Mouse (Mus musculus) B cell, adult 2 months (primary cell): ENCODE results near the gene Nwd1.
A peak's percentile ranks its signal among the peaks of the same experiment; 100 is the strongest.

Experiments used
- DNase-seq, 2 experiments: peaks; one replicate each; pipeline ENCODE4 v3.0.0; 2022

Gene Nwd1

DNA sequence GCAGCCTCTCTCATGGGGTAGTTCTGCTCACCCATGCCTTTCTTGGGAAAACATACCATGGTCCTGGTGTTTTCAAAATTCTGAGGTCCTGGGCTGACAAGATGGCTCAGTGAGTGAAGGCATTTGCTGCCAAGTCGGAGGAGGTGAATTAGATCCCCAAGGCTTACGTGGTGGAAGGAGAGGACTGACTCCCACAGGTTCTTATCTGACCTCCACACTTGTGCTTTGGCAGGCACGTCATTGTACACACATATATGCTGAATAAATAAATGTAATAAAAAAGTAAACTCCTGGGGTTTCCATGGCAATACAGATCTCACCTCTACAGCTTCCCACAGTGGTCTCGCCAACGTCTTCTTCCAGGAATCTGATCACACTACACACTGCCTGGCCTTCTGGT is 70.1 kb downstream of the Nwd1 start:
- no peak for DNase-seq

DNA sequence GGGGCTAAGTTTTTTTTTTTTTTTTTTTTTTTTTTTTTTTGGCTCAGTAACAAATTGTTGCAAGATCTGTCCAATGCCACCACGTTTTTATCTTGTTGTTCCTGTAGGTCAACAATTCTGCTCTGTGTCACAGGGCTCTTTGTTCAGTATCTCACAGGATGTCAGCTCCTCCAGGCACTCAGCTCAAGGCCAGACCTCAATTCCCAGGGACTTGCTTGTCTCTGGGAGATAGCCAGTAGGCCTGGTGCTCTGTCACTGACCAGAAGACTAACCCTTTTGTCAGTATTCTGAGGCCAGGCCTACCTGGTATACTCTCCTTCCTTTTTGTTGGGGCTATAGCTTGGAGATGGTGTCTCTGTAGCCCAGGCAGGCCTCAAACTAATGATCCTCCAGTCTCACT is 74.0 kb downstream of the Nwd1 start:
- no peak for DNase-seq

DNA sequence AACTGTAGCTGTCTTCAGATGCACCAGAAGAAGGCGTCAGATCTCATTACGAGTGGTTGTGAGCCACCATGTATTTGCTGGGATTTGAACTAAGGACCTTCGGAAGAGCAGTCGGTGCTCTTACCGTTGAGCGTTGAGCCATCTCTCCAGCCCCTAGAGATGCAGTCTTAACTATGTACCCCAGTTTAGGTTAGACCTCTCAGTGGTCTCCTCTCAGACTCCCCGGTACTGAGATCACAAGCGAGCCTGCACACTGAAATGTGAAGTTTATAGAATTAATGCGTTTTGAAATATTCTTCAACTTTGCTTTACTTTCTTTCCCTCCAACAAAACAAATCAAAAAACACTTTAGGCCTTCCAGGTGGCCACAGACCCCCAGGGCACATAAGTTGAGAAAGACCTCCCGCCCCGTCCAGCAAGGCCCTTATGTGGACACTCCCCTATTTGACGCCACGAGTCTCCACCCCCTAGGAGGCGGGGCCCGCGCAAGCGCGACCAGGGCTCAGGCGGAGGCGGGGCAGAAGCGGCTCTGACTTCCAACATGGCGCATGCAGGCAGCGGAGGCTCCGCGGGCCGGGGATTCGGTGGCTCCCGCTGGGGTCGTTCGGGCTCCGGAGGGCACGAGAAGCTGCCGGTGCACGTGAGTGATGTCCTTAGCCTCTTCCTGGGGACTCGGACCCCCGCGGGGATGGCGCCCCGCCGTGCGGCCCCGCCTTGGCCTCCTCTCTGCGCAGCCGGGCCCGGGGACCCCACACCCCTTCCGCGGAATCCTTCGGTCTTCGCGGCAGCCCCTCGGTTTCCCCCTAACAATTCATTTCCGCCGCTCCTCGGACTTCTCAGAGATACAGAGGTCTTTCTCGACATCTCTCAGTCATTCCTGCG is 76.5 kb downstream of the Nwd1 start, which contains the start of gene Sin3b:
Gene Sin3b, plus strand, starts transcription at position 517 of the 882 bp plus-strand sequence.
- DNase-seq, result peak; percentile 99

DNA sequence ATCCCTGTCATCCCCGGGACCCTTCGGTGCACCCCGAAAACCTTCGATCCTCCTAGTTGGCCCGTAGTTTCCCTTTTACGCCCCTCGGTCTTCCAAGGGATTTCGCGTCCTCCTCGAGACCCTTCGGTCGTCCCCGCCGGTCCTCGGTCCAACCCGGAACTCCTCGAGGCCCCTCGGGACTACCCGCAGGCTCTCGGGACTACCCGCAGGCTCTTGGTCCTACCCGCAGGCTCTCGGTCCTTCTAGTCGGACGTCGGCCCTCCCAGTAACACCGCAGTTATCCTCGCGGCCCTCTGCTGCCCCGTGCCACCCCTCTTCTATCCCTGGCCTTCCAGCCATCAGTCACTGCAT is 77.1 kb downstream of the Nwd1 start:
- DNase-seq, result no peak

DNA sequence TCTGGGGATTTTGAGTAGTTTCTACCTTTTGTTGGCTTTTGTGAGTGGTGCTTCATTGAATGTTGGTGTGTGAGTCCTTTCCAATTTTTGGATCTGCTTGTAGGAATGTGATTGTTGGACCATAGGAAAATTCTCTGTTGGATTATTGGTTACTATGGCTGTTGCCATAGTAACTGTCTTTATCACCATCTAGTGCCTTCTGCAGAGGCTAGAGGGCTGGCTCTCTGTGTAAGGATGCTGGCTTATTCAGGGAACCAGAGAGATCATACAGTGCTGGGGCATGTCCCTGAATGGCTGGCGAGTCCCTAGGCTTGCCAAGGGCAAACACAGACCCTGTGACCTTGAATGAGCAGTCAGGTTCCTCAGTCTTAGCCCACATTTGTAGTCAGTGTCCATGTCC is 82.1 kb downstream of the Nwd1 start:
- DNase-seq, result no peak

DNA sequence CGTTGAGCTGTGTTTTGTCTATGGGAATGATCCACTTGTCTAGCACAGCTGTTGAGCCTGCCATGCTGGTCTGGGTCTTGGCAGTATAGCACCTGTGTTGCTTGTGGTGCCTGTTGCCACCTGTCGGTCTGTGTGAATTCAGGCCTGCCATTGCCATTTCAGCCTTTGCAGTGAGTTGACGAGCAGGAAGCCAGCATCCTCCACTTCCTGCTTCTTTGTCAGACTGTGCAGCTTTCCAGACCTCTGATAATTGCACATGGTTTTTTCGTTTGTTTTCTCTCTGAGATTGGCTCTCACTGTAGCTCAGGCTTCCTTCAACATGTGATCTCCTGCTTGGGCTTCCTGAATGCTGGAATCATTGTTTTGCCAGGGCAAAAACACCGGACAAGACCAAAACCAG is 88.5 kb downstream of the Nwd1 start:
- DNase-seq, result no peak

DNA sequence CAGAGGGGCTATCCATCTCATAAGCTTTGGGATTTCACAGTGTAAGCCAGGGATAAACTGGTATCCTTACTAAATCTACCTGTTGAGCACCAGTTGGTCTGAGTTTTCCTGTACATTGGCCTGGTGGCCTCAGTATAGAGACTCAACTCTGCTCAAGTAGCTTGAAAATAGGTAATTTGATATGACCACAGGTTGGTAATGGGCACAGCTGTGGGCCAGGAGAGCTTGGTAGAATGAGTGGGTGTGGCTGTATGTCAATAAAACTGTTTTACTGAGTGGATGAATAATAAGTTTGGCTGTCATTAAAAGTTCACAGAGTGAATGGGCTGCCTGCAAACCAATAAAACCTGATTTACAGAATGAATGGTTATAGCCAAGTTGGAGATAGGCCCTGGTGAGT is 90.4 kb downstream of the Nwd1 start:
- no peak for DNase-seq

DNA sequence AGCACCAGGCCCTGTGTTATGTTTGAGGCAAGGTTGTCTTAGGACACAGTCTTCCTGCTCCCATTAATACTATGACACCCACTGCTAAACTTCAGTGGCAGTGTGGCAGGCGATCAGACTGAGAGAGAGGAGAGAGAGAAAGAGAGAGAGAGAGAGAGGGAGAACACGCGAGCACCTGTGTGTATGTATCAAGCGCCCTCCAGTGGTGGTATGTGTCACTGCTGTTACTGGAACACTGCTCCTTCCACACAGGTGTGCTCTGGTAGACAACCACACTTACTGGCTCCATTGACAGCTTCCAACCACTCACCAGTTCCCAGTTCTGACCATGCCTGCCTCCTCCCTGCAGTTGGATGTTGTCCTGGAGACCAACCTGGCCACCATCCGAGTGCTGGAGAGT is 99.5 kb downstream of the Nwd1 start:
- DNase-seq, result peak; percentile 57 to 58

DNA sequence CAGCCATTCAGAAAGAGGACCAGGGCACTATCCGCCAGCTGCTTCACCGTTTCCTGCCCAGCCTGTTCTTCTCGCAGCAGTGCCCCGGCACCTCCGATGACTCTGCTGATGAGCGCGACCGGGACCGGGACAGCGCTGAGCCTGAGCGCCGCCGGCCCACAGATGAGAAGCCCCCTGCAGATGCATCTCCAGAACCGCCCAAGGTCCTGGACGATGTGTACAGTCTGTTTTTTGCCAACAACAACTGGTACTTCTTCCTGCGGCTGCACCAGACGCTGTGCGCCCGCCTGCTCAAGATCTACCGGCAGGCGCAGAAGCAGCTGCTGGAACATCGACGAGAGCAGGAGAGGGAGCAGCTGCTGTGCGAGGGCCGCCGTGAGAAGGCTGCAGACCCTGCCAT is 103.3 kb downstream of the Nwd1 start:
- no peak for DNase-seq

DNA sequence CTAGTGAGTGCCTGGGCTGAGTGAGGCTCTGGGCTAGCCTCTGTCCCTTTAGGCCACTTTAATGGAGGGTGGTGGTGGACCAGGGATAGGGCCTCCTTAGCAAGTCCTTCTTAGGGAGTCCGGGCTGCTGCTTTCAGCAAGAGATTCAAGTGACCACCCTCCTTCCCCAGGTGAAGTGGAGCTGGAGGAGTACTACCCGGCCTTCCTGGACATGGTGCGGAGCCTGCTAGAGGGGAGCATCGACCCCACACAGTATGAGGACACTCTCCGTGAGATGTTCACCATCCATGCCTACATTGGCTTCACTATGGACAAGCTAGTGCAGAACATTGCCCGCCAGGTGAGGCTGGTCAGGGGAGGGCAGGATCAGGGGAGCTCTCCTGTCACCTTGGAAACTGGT is 103.8 kb downstream of the Nwd1 start:
- DNase-seq, result no peak

DNA sequence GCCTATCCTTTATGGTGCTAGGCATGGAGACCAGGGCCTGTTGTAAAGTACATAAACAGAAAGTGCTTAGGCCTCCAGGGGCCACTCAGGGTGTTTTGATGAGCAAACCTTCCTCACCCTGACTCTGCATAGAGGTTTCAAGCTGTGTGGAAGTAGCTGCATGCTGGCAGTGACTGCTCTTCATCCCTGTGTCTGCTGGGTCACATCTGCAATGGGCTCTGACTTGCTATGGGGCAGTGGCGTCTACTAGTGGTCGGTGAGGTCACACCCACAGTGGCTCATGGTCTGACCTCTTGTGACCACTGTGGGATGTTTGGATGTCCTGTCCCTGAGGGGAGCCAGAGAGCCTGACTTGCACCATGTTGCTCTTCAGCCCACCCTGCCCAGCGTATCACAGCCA is 104.6 kb downstream of the Nwd1 start:
- DNase-seq, result no peak

DNA sequence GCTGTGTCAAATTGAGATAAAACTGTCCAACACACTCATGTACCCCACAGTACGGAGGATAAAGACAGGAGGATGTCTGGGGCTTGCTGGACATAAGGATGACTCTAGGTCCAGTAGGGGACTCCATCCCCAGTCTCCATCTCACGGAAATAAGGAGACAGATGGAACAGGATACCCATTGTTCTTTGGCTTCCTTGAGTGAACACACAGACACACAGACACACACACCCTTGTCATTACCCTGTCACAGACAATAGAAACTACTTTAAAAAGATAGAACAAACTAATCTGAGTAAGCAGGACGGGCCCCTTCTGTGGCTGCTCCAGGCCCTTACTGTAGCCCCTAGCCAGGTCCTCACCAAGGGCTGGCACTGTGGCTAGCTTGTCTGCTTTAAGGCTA is 105.8 kb downstream of the Nwd1 start:
- no peak for DNase-seq

DNA sequence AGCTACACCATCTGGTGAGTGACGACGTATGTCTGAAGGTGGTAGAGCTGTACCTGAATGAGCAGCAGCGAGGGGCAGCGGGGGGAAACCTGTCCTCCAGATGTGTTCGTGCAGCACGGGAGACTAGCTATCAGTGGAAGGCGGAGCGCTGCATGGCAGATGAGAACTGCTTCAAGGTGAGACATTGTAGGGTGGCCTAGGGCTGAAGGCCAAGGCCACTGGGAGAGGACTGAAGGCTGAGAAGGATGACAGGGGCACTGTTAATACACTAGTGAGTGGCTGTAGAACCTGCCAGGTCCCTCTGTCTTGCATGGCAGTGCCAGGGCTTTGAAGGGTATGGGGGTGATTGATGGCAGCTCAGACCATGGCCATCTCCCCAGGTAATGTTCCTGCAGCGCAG is 106.7 kb downstream of the Nwd1 start:
- DNase-seq, result no peak

DNA sequence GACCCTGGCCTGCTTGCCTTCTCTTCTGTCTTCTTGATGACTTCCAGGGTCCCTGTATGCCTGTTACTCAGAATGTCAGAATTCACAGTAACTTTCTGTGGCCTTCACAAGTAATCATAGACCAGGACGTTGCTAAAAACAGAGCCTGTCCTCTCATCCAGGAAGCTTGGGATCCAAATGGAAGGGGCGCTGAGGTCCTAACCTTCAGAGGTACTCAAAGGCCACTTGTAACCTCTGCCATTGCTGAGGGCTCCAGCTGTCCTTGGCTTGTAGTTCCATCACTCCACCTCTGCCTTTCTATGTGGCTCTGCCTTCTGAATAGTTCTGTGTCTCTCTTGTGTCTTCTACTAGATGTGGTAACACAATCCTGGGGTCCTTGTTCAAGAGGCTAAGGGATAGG is 107.3 kb downstream of the Nwd1 start:
- DNase-seq, result no peak

DNA sequence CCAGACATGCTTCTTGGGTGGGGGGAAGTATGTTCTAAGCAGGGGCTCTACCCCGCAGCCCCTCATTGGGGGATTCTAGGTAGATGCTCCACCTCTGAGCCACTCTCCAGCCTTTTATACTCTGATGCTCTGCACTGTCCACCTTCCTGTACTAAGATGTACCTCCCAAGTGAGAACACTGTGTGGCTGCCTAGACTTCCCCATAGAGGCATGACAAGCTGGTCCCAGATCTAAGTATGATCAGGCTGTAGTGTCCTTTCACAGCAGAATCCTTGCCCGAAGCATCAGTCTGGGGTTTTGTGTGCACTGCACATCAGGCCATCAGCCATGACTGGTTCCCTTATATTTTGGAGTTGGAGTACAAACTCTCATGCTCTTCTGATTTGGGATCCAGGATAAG is 109.5 kb downstream of the Nwd1 start:
- DNase-seq, result no peak

DNA sequence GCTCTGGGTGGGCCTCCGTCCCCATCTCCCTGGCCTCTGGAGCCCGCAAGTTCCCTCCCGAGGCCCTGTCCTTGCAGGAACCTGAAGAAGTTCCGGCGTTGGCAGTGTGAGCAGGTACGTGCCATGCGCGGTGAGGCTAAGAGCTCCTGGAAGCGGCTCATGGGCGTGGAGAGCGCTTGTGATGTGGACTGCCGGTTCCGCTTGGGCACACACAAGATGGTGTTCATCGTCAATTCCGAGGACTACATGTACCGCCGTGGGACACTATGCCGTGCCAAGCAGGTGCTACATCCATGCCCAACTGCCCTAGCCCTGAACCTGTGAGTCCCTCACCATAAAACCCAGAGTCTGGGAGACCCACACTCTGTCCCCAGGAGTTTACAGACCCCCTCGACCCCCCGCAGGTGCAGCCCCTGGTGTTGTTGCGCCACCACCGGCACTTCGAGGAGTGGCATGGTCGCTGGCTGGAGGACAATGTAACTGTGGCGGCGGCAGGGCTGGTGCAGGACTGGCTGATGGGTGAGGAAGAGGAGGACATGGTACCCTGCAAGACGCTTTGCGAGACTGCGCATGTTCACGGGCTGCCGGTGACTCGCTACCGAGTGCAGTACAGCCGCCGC is 110.4 kb downstream of the Nwd1 start:
- DNase-seq, result no peak

DNA sequence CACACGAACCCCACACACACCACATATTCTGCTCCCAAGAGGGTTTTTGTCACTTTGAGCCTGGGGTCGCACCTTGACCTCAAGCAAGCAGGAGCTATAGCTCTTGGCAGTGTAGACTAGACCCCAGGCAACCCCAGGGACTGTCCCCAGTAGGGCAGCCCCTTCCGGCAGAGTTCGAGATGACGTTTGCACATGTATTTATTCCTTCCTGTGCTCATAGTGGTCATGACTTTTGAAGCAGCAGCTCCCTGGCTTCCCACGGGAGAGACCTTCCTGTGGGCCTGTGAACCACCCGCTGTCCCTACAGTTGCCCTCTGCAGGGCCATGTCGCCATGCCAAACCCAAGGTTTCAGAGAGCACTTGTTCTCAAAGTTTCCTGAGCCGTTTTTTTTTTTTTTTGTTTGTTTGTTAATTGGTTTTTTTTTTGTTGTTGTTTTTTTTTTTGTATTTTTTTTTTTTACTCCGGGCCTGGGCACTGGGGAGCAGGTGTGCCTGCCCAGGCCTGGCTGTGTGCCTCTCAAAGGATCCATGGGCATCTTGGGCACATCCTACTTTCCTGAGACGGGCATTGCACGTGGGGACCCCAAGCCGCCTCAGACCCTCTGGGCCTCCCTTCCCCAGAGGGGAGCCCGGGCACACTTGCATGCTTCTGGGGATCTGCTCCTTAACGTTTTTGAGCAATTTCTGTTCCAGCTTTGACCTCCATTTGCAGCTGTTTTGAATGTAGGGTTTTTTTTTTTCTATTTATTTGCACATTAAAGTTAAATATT is 111.1 kb downstream of the Nwd1 start:
- peak in 1 of 2 experiments; percentile 0 for DNase-seq

DNA sequence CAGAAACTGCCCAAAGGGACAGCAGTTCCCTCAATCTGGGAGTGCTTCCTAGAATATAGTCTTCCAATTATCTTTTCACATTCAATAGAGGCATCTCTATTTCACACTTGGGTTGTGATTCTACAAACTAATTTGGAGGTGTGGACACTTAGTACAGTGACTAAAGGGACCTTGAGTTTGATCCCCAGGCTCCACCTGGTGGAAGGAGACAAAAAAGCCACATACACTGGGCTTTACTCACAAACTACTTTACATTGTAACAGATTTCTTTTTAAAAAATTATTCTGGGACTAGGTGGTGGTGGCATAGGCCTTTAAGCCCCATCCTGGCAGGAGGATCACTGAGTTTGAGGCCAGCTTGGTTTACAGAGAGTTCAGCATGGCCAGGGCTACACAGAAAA is 111.8 kb downstream of the Nwd1 start:
- DNase-seq, result peak in 1 of 2 experiments; percentile 0

DNA sequence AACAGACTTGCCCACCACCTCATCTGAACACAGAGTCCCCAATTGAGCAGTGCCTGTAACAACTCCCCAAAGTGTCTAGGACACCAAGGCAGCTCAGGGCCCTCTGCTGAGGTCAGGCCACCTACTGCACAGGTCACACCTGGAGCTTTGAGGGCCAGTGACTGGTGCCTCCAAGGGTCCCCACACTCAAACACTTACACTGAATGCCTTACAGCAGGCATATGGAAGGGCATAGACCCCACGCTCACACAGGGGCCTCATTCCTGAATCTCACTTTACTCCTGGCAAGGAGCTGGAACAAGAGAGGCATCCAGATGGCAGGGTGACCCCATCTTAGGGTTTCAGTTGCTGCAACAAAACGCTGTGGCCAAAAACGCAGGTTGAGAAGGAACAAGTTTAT is 113.7 kb downstream of the Nwd1 start:
- peak in 1 of 2 experiments; percentile 0 for DNase-seq

DNA sequence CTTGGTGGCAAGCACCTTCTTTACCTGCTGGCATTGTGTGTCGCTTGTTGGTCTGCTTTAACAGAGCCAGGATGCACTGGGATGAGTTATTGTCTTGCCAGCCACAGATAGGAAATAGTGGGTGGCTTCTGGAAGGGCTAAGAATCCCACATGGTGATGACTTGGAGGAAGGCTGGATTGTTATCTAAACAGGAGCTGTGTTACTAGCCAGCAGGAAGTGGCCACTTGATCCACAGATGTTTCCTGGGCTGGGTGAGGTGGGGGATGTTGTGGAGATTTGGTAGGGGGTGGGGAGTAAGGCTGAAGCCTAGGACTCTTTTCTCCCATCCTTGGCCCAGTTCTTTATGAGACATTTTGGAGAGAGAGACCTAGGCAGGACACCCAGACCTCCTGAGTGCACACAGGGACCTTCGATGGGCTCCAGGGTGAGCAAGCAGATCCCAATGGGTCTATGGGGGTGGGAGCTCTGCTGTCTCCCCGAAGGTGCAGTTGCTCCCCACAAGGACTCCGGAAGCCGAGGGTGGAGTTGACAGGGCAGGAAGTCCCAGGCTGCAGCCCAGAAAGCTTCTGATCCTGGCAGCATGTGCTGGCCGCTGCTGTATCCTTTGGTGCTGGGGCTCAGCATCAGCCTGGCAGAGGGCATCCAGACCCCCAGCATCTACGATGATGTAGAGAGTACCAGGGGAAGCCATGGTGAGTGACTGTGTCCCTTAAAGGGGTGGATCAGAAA is 115.0 kb downstream of the Nwd1 start, which contains the start of gene F2rl3:
Gene F2rl3, plus strand, starts transcription at position 559 of the 730 bp plus-strand sequence.
- no peak for DNase-seq

DNA sequence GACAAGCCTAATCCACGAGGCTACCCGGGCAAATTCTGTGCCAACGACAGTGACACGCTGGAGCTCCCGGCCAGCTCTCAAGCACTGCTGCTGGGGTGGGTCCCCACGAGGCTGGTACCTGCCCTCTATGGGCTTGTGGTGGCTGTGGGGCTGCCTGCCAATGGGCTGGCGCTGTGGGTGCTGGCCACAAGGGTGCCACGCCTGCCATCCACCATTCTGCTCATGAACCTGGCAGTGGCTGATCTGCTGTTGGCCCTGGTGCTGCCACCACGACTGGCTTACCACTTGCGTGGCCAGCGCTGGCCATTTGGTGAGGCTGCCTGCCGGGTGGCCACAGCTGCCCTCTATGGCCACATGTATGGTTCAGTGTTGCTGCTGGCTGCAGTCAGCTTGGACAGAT is 115.8 kb downstream of the Nwd1 start:
- DNase-seq, result no peak

DNA sequence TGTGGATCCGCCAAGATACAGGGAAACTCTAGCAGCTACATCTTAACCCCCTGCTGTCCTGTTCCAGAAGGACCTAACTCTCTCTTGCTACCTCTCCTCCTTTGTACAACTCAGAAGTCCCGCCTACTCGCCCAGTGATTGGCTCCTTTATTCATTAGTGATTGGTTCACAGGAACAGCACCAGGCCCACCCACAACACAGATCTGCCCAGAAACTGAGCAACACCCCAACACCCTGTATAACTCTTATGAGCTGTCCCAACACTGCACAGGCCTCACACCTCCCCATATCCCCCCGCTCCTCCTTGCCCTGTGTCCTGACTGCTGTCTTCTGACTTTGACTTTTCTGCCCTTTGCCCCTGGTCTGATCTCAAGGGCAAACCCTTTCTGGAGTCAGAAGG is 119.2 kb downstream of the Nwd1 start:
- DNase-seq, result no peak

DNA sequence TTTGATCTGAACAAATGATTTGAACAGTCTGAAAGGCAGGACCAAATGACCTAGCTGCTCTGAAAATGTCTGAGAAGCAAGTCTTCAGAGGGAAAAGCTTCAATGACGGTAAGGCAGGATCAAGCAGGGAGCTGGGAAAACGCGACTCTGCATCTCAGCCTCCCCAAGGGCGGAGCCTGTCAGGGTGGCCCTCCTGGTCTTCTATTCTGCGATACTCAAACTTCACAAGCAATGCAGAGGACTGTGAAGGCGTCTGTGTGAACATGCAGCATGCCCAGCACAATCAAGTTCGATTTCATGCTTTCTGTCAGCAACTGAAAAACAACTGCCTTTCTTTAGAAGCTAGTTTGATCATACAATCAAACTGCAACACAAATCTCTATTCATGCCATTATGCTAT is 120.3 kb downstream of the Nwd1 start:
- DNase-seq, result no peak
